Mouse (Mus musculus): Measurements from ENCODE around the gene Nip7. TPM values are rescaled to one million over a fixed set of nuclear protein-coding genes. Genes with fewer than 3 reads are reported as not detected.

Gene Nip7
- polyA plus RNA-seq, 1 experiment from 2014 or later, result 74.4 TPM

GRCm38 (mm10) chr8:107109816-107110435, 53.2 kb downstream of the Nip7 start:
- H3K4me1 ChIP-seq, result peaks cover 10% of the 10 kb centered on the region; the same call in 1 of the 2 replicates
- no peak overlapping the region for H3K9ac ChIP-seq
- no peaks in the 10 kb centered on the region for H3K9me3 ChIP-seq (replicated peaks)
- WGBS, result 91% methylated on average over 5 of the region's 5 CpGs
- no peak overlapping the region for H3K4me3 ChIP-seq
- H3K4me2 ChIP-seq (replicated peaks), result no peak overlapping the region
- no peaks in the 10 kb centered on the region for H3K36me3 ChIP-seq
- no peak for ATAC-seq (ENCODE audit: low FRiP score)
- H3K27ac ChIP-seq, result no peak overlapping the region
- no peaks in the 10 kb centered on the region for H3K27me3 ChIP-seq

Small RNA genes lying within 50 kb of the gene (microRNA-seq; reads per million reads assigned to microRNA genes)
- gene Mir7075, result not detected

Other genes starting within 250 kb of the Nip7 start
- 0.22 and 0.27 TPM in 2 replicates for gene Has3, start 186.6 kb upstream of the Nip7 start, polyA plus RNA-seq (2016; fragmentation: Nextera tagmentation; extraction: Ambion mirVana)
- gene Utp4, start 163.2 kb upstream of the Nip7 start, polyA plus RNA-seq (2016; fragmentation: Nextera tagmentation; extraction: Ambion mirVana), result 49.0 TPM in 2 replicates
- 11.5 and 11.9 TPM in 2 replicates for gene Sntb2, start 121.1 kb upstream of the Nip7 start, polyA plus RNA-seq (2016; fragmentation: Nextera tagmentation; extraction: Ambion mirVana)
- gene Vps4a, start 25.7 kb upstream of the Nip7 start, polyA plus RNA-seq (2016; fragmentation: Nextera tagmentation; extraction: Ambion mirVana), result 103 and 107 TPM in 2 replicates
- gene Pdf, start 8.3 kb upstream of the Nip7 start, polyA plus RNA-seq (2016; fragmentation: Nextera tagmentation; extraction: Ambion mirVana), result 41.1 and 45.8 TPM in 2 replicates
- 43.6 and 47.5 TPM in 2 replicates for gene Cog8, start 188 bp upstream of the Nip7 start, polyA plus RNA-seq (2016; fragmentation: Nextera tagmentation; extraction: Ambion mirVana)
- not detected in 2 replicates for gene Tmed6, start 8.8 kb downstream of the Nip7 start, polyA plus RNA-seq (2016; fragmentation: Nextera tagmentation; extraction: Ambion mirVana)
- gene Terf2, start 39.7 kb downstream of the Nip7 start, polyA plus RNA-seq (2016; fragmentation: Nextera tagmentation; extraction: Ambion mirVana), result 23.2 TPM in 2 replicates
- gene Cyb5b, start 93.8 kb downstream of the Nip7 start, polyA plus RNA-seq (2016; fragmentation: Nextera tagmentation; extraction: Ambion mirVana), result 130 and 142 TPM in 2 replicates
- 20.2 and 20.6 TPM in 2 replicates for gene Nfat5, start 236.6 kb downstream of the Nip7 start, polyA plus RNA-seq (2016; fragmentation: Nextera tagmentation; extraction: Ambion mirVana)